8 mouse cellular contexts compared by ENCODE assay signal in genomic region chr1:170908341-170908740, GRCm38 (mm10). TPM values are rescaled to one million over a fixed set of nuclear protein-coding genes. Genes with fewer than 3 reads are reported as not detected.
DNase-seq lines count a peak whose midpoint lies in the region; ATAC-seq and TF ChIP-seq lines count a peak whose summit lies in the region.

No protein-coding gene starts in this region.

- H3K9ac ChIP-seq in heart, embryonic 11.5 days (ENCODE audit: low read depth, low read length) = no peak overlapping the region
- peak overlapping the region; percentile 70; the same call in 1 of the 2 replicates for H3K9ac ChIP-seq in embryonic facial prominence, embryonic 13.5 days
- H3K9ac ChIP-seq in limb, embryonic 12.5 days (replicated peaks) = no peak overlapping the region

- H3K27me3 ChIP-seq in heart, embryonic 11.5 days (ENCODE audit: control insufficient read depth, insufficient read depth, low read length) = peaks cover 62% of the 10 kb centered on the region
- H3K27me3 ChIP-seq in embryonic facial prominence, embryonic 13.5 days = peaks cover 60% of the 10 kb centered on the region
- peaks cover 62% of the 10 kb centered on the region for H3K27me3 ChIP-seq in limb, embryonic 12.5 days

- no peak overlapping the region for H3K27ac ChIP-seq in heart, embryonic 11.5 days (ENCODE audit: low read depth, low read length)
- H3K27ac ChIP-seq in embryonic facial prominence, embryonic 13.5 days = no peak overlapping the region
- H3K27ac ChIP-seq in limb, embryonic 12.5 days = no peak overlapping the region
- no peak overlapping the region for H3K27ac ChIP-seq in olfactory bulb, adult 2 months (ENCODE audit: insufficient read depth, low read depth, low read length)

- DNase-seq in heart, adult 18-20 months = no peak
- peak; percentile 31 for DNase-seq in ES-CJ7 (ENCODE audit: low read depth, low spot score)
- DNase-seq in spleen, postnatal 14 days (ENCODE audit: low spot score in 2 of 2) = no peak
- DNase-seq in urinary bladder, postnatal 14 days (ENCODE audit: low spot score) = no peak

- 4% methylated on average over 21 of the region's 21 CpGs for WGBS in heart, embryonic 11.5 days (ENCODE audit: insufficient replicate concordance)
- 2% methylated on average over 21 of the region's 21 CpGs for WGBS in embryonic facial prominence, embryonic 13.5 days
- 4% methylated on average over 21 of the region's 21 CpGs for WGBS in limb, embryonic 12.5 days
- WGBS in olfactory bulb, adult 2 months = 5% methylated on average over 21 of the region's 21 CpGs

- no peak for ATAC-seq in heart, embryonic 11.5 days (replicated peaks; ENCODE audit: insufficient number of reproducible peaks, low FRiP score, low TSS enrichment)
- no peak for ATAC-seq in embryonic facial prominence, embryonic 13.5 days (ENCODE audit: insufficient number of reproducible peaks, insufficient read depth, low FRiP score, low TSS enrichment, low read depth)
- peak; percentile 23; the same call in 1 of the 2 replicates for ATAC-seq in limb, embryonic 12.5 days (ENCODE audit: insufficient number of reproducible peaks, insufficient read depth, low FRiP score, low TSS enrichment, low read depth)

- no peaks in the 10 kb centered on the region for H3K36me3 ChIP-seq in heart, embryonic 11.5 days (ENCODE audit: control insufficient read depth, insufficient read depth, low read length)
- no peaks in the 10 kb centered on the region for H3K36me3 ChIP-seq in embryonic facial prominence, embryonic 13.5 days
- H3K36me3 ChIP-seq in limb, embryonic 12.5 days = no peaks in the 10 kb centered on the region

- peak overlapping the region; percentile 47 for H3K4me3 ChIP-seq in heart, embryonic 11.5 days (ENCODE audit: low read depth, low read length)
- peak overlapping the region; percentile 55 for H3K4me3 ChIP-seq in embryonic facial prominence, embryonic 13.5 days
- peak overlapping the region; percentile 57 for H3K4me3 ChIP-seq in limb, embryonic 12.5 days (replicated peaks)
- peak overlapping the region; percentile 61 for H3K4me3 ChIP-seq in olfactory bulb, adult 2 months (ENCODE audit: insufficient read depth, low read depth, low read length)

- H3K4me2 ChIP-seq in heart, embryonic 11.5 days = peak overlapping the region; percentile 91
- peak overlapping the region; percentile 82 for H3K4me2 ChIP-seq in embryonic facial prominence, embryonic 13.5 days
- peak overlapping the region; percentile 98 for H3K4me2 ChIP-seq in limb, embryonic 12.5 days

- no peaks in the 10 kb centered on the region for H3K9me3 ChIP-seq in heart, embryonic 11.5 days (replicated peaks; ENCODE audit: control insufficient read depth, low read length)
- H3K9me3 ChIP-seq in embryonic facial prominence, embryonic 13.5 days = no peaks in the 10 kb centered on the region
- no peaks in the 10 kb centered on the region for H3K9me3 ChIP-seq in limb, embryonic 12.5 days

- no peak for TF ChIP-seq CTCF in olfactory bulb, adult 2 months (IDR thresholded peaks at IDR 0.05; ENCODE audit: insufficient read depth, low read depth, low read length)

- no peak for TF ChIP-seq POLR2A in olfactory bulb, adult 2 months (IDR thresholded peaks at IDR 0.05; ENCODE audit: insufficient read depth, low read depth, low read length)

- peaks cover 5% of the 10 kb centered on the region for H3K4me1 ChIP-seq in heart, embryonic 11.5 days (ENCODE audit: control insufficient read depth, insufficient read depth, low read length)
- peaks cover 15% of the 10 kb centered on the region for H3K4me1 ChIP-seq in embryonic facial prominence, embryonic 13.5 days
- H3K4me1 ChIP-seq in limb, embryonic 12.5 days (replicated peaks) = peaks cover 15% of the 10 kb centered on the region
- H3K4me1 ChIP-seq in olfactory bulb, adult 2 months (ENCODE audit: control insufficient read depth, insufficient read depth, low read length) = peaks cover 16% of the 10 kb centered on the region

RNA-seq across cellular contexts. Expression of gene Fcrlb, which starts 4.4 kb away (rescaled TPM):
- polyA plus RNA-seq in heart, embryonic 11.5 days (2014; fragmentation: Nextera tagmentation; extraction: Ambion mirVana) = not detected in 2 replicates
- not detected for total RNA-seq in heart, adult 18-20 months (2021)
- not detected in 2 replicates for polyA plus RNA-seq in embryonic facial prominence, embryonic 13.5 days (2015; fragmentation: Nextera tagmentation; extraction: Ambion mirVana)
- polyA plus RNA-seq in limb, embryonic 12.5 days (2016; fragmentation: Nextera tagmentation; extraction: Ambion mirVana) = not detected in 2 replicates
- not detected in 2 replicates for polyA plus RNA-seq in olfactory bulb, adult 2 months (2012; ENCODE audit: insufficient read depth, insufficient read length, low replicate concordance, missing spikeins)

RNA-seq across cellular contexts. Expression of gene Fcrla, which starts 19.0 kb away (rescaled TPM):
- 0.36 TPM in 1 of 2 replicates, not detected in the other for polyA plus RNA-seq in heart, embryonic 11.5 days (2014; fragmentation: Nextera tagmentation; extraction: Ambion mirVana)
- total RNA-seq in heart, adult 18-20 months (2021) = 1 to 10 TPM in 1 of 2 experiments, under 1 TPM in 1; 0.22 to 2.7 TPM
- polyA plus RNA-seq in embryonic facial prominence, embryonic 13.5 days (2015; fragmentation: Nextera tagmentation; extraction: Ambion mirVana) = not detected in 2 replicates
- not detected in 2 replicates for polyA plus RNA-seq in limb, embryonic 12.5 days (2016; fragmentation: Nextera tagmentation; extraction: Ambion mirVana)
- polyA plus RNA-seq in olfactory bulb, adult 2 months (2012; ENCODE audit: insufficient read depth, insufficient read length, low replicate concordance, missing spikeins) = not detected in 2 replicates

RNA-seq across cellular contexts. Expression of gene Dusp12, which starts 23.0 kb away (rescaled TPM):
- 25.6 and 28.0 TPM in 2 replicates for polyA plus RNA-seq in heart, embryonic 11.5 days (2014; fragmentation: Nextera tagmentation; extraction: Ambion mirVana)
- total RNA-seq in heart, adult 18-20 months (2021) = 1 to 10 TPM; 8.1 to 8.3 TPM
- polyA plus RNA-seq in embryonic facial prominence, embryonic 13.5 days (2015; fragmentation: Nextera tagmentation; extraction: Ambion mirVana) = 52.3 and 54.4 TPM in 2 replicates
- polyA plus RNA-seq in limb, embryonic 12.5 days (2016; fragmentation: Nextera tagmentation; extraction: Ambion mirVana) = 46.0 and 53.2 TPM in 2 replicates
- not detected in 2 replicates for polyA plus RNA-seq in olfactory bulb, adult 2 months (2012; ENCODE audit: insufficient read depth, insufficient read length, low replicate concordance, missing spikeins)

RNA-seq across cellular contexts. Expression of gene Gm26620, which starts 23.5 kb away (rescaled TPM):
- polyA plus RNA-seq in heart, embryonic 11.5 days (2014; fragmentation: Nextera tagmentation; extraction: Ambion mirVana) = 0.38 and 0.66 TPM in 2 replicates
- total RNA-seq in heart, adult 18-20 months (2021) = under 1 TPM; 0.45 to 0.49 TPM
- polyA plus RNA-seq in embryonic facial prominence, embryonic 13.5 days (2015; fragmentation: Nextera tagmentation; extraction: Ambion mirVana) = 0.42 and 0.83 TPM in 2 replicates
- polyA plus RNA-seq in limb, embryonic 12.5 days (2016; fragmentation: Nextera tagmentation; extraction: Ambion mirVana) = 0.28 and 0.42 TPM in 2 replicates
- not detected in 2 replicates for polyA plus RNA-seq in olfactory bulb, adult 2 months (2012; ENCODE audit: insufficient read depth, insufficient read length, low replicate concordance, missing spikeins)

RNA-seq across cellular contexts. Expression of gene Atf6, which starts 40.8 kb away (rescaled TPM):
- polyA plus RNA-seq in heart, embryonic 11.5 days (2014; fragmentation: Nextera tagmentation; extraction: Ambion mirVana) = 13.7 and 17.0 TPM in 2 replicates
- 10 to 100 TPM; 66.1 to 66.3 TPM for total RNA-seq in heart, adult 18-20 months (2021)
- polyA plus RNA-seq in embryonic facial prominence, embryonic 13.5 days (2015; fragmentation: Nextera tagmentation; extraction: Ambion mirVana) = 7.3 and 7.8 TPM in 2 replicates
- polyA plus RNA-seq in limb, embryonic 12.5 days (2016; fragmentation: Nextera tagmentation; extraction: Ambion mirVana) = 8.4 and 9.3 TPM in 2 replicates
- not detected in 2 replicates for polyA plus RNA-seq in olfactory bulb, adult 2 months (2012; ENCODE audit: insufficient read depth, insufficient read length, low replicate concordance, missing spikeins)

Comparison
In these comparisons a context has a peak if more than half of its experiments do, and no peak if none do; other contexts are left out.
1. RNA of gene Dusp12, which starts 23.0 kb away (polyA plus RNA-seq): 46.0 to 53.2 TPM in limb, embryonic 12.5 days, 52.3 to 54.4 TPM in embryonic facial prominence, embryonic 13.5 days and 25.6 to 28.0 TPM in heart, embryonic 11.5 days; not detected in olfactory bulb, adult 2 months; every median in the first group is over 10 times any median in the second.
2. Peak in every context shown above with its lines, with median percentiles within 50 percentile points of each other: H3K4me2 ChIP-seq and H3K4me3 ChIP-seq.